Mouse (Mus musculus) E14TG2a.4 (cell line): ENCODE data around the gene Nup133.
A peak's percentile ranks its signal among the peaks of the same experiment; 100 is the strongest.

ENCODE experiments used
- H3K27me3 ChIP-seq: 2 replicates; pipeline ENCODE4 v1.6.1; 2014; ENCODE audit warnings: low read length, control low read depth; ENCODE audit not compliant: insufficient read depth
- H3K36me3 ChIP-seq: 2 replicates; pipeline ENCODE4 v1.6.1; 2014; ENCODE audit warnings: low read length, control low read depth; ENCODE audit not compliant: insufficient read depth
- H3K4me1 ChIP-seq: replicated peaks from 2 replicates; pipeline ENCODE4 v1.6.1; 2014; ENCODE audit warnings: low read depth, low read length, control low read depth
- H3K4me3 ChIP-seq: replicated peaks from 2 replicates; pipeline ENCODE4 v1.5.1; 2014; ENCODE audit warnings: mild to moderate bottlenecking, low read length
- H3K9me3 ChIP-seq: 2 replicates; pipeline ENCODE4 v1.6.1; 2014; ENCODE audit warnings: low read length, control low read depth
- CTCF ChIP-seq: conservative IDR thresholded peaks from 2 replicates; pipeline ENCODE4 v1.5.1; 2014; ENCODE audit warnings: low read length
- NANOG ChIP-seq: IDR thresholded peaks from 2 replicates; pipeline ENCODE4 v1.6.1; 2014; ENCODE audit warnings: borderline replicate concordance, low read length, mixed read lengths
- POU5F1 ChIP-seq: IDR thresholded peaks from 2 replicates; pipeline ENCODE4 v1.6.1; 2014; ENCODE audit warnings: low read length, borderline replicate concordance

Nup133 gene

GRCm38 (mm10) chr8:123948942-123949685, at the start of gene Nup133:
TSS of gene Nup133 (minus strand) at chr8:123949265.
- Histone ChIP-seq H3K4me1 (peaks cover 25% of the 10 kb centered on the region), H3K9me3 (no peaks in the 10 kb centered on the region), H3K36me3 (peaks cover 44% of the 10 kb centered on the region), H3K4me3 (peak within 1 kb of the TSS; percentile 99), H3K27me3 (no peaks in the 10 kb centered on the region)
- TF ChIP-seq NANOG: no peak
- TF ChIP-seq POU5F1: no peak
- TF ChIP-seq CTCF: no peak

DNA sequence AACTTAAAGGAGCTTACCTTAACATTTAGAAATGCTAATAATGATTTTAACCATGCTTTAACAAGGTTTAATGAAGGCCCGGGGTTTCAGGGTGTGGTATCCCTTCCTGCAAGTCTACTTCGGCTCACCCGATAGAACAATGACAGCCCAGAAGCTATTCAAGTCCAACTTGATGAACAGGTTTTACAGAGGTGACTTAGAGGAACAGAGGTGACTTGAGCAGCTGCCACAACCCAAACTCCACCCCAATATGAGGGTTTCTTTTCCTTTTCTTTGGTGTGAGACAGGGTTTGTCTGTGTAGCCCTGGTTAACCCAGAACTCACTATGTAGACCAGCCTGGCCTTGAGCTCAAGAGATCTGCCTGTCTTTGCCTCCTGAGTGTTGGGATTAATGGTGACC, 44.9 kb upstream of the Nup133 start:
- Histone ChIP-seq H3K36me3 (peaks cover 56% of the 10 kb centered on the region), H3K4me3 (peak overlapping the region; percentile 39), H3K27me3 (no peaks in the 10 kb centered on the region), H3K9me3 (no peaks in the 10 kb centered on the region), H3K4me1 (peaks cover 91% of the 10 kb centered on the region)
- TF ChIP-seq NANOG (no peak), POU5F1 (no peak), CTCF (no peak)

DNA sequence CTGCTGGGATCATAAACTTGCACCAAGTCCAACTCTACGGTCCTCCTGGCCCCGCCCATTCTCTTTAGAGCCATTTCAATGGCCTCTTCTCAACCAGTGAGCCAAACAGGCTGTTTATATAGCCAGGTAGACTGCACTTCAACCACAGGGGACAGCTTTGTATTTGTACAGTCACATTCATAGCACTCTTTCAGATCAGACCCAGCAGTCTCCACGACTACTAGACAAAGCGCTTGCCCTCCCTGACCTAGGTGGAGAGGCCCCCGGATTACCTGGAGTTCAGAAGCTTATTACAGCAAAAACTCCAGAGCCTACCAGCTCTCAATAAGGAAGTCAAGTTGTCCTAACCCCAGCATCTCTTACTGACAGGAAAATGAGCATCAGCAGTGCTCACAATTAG, 44.5 kb upstream of the Nup133 start:
- Histone ChIP-seq H3K36me3 (peaks cover 52% of the 10 kb centered on the region), H3K27me3 (no peaks in the 10 kb centered on the region), H3K4me1 (peaks cover 91% of the 10 kb centered on the region), H3K9me3 (no peaks in the 10 kb centered on the region), H3K4me3 (peak overlapping the region; percentile 39)
- TF ChIP-seq CTCF (no peak), NANOG (no peak), POU5F1 (no peak)

- H3K36me3 ChIP-seq: peaks cover 43% of the 10 kb centered on the region
- no peak for TF ChIP-seq POU5F1
- no peak for TF ChIP-seq CTCF
- TF ChIP-seq NANOG: no peak
These were observed 43.5 kb upstream of the Nup133 start for GRCm38 (mm10) chr8:123992587-123992986.

DNA sequence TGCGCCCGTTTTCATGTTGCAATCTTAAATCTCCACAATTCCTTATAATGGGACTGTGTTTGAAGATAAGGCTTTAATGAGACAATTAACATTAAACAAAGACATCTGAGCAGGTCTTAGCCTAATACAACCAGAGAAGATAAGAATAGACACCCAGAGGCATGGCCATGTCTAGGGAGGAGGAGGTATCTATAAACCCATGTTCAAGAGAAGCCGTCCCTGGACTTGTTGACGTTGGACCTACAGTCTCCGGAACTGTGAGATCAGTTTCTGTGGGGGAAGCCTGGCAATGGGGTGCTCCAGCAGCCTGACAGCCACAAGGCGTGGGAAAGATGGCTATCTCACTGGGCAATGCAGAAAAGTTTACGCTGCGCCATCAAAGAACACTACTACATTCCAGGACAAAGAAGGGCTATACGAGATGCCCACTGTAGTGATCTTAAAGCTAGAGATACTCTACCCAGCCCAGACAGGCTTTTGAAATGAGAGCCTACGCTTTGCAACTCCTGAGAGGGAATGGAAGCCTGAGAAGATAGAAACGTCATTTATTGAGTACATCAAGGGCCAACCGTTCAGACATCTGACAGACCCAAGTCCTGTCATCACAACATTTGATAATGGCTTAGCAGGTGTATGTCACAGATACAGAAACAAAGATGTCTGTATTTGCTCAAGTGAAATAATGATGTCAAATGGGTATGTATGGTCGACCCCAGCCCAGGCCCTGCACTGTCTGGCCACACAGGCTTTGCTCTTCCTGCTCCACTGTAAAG, 41.4 kb upstream of the Nup133 start:
- TF ChIP-seq POU5F1: no peak
- no peak for TF ChIP-seq NANOG

More at GRCm38 (mm10) chr8:123992587-123992986, 43.5 kb upstream of the Nup133 start:
- H3K4me3 ChIP-seq: no peak overlapping the region
- peaks cover 89% of the 10 kb centered on the region for H3K4me1 ChIP-seq
- H3K27me3 ChIP-seq: no peaks in the 10 kb centered on the region
- no peaks in the 10 kb centered on the region for H3K9me3 ChIP-seq

GRCm38 (mm10) chr8:123989128-123989527, 40.1 kb upstream of the Nup133 start:
- no peak for TF ChIP-seq CTCF
- no peak for TF ChIP-seq NANOG
- TF ChIP-seq POU5F1: no peak
- Histone ChIP-seq H3K9me3 (no peaks in the 10 kb centered on the region), H3K4me1 (peaks cover 64% of the 10 kb centered on the region), H3K27me3 (no peaks in the 10 kb centered on the region), H3K4me3 (no peak overlapping the region), H3K36me3 (peaks cover 12% of the 10 kb centered on the region)

More for the DNA sequence above, 41.4 kb upstream of the Nup133 start:
- Histone ChIP-seq H3K4me1 (peaks cover 75% of the 10 kb centered on the region), H3K4me3 (no peak overlapping the region), H3K9me3 (no peaks in the 10 kb centered on the region), H3K36me3 (peaks cover 25% of the 10 kb centered on the region), H3K27me3 (no peaks in the 10 kb centered on the region)

GRCm38 (mm10) chr8:123988605-123989038, 39.6 kb upstream of the Nup133 start:
- H3K4me3 ChIP-seq: no peak overlapping the region
- peaks cover 64% of the 10 kb centered on the region for H3K4me1 ChIP-seq
- H3K27me3 ChIP-seq: no peaks in the 10 kb centered on the region
- H3K9me3 ChIP-seq: no peaks in the 10 kb centered on the region
- TF ChIP-seq CTCF: no peak
- TF ChIP-seq POU5F1: no peak
- TF ChIP-seq NANOG: no peak
- H3K36me3 ChIP-seq: peaks cover 12% of the 10 kb centered on the region

GRCm38 (mm10) chr8:123982826-123983400, 33.8 kb upstream of the Nup133 start, which contains the start of gene Abcb10:
TSS of gene Abcb10 (minus strand) at chr8:123983122.
- H3K4me3 ChIP-seq: peak within 1 kb of the TSS; percentile 93
- no peak for TF ChIP-seq POU5F1
- TF ChIP-seq NANOG: no peak
- TF ChIP-seq CTCF: no peak
- H3K4me1 ChIP-seq: peaks cover 37% of the 10 kb centered on the region
- H3K9me3 ChIP-seq: no peaks in the 10 kb centered on the region
- H3K27me3 ChIP-seq: peaks cover 9% of the 10 kb centered on the region
- H3K36me3 ChIP-seq: no peaks in the 10 kb centered on the region
